Mouse (Mus musculus) E14TG2a.4 (cell line): ENCODE data around the gene Egf.
A peak's percentile ranks its signal among the peaks of the same experiment; 100 is the strongest.
"Not testable (repeated sequence)": the region's sequence is repeated elsewhere in the genome, so short reads cannot be mapped to it uniquely, and the experiment has no call there.

ENCODE experiments used
- CTCF ChIP-seq: conservative IDR thresholded peaks from 2 replicates; pipeline ENCODE4 v1.5.1; 2014; ENCODE audit warnings: low read length
- NANOG ChIP-seq: IDR thresholded peaks from 2 replicates; pipeline ENCODE4 v1.6.1; 2014; ENCODE audit warnings: borderline replicate concordance, low read length, mixed read lengths
- POU5F1 ChIP-seq: IDR thresholded peaks from 2 replicates; pipeline ENCODE4 v1.6.1; 2014; ENCODE audit warnings: low read length, borderline replicate concordance

DNA sequence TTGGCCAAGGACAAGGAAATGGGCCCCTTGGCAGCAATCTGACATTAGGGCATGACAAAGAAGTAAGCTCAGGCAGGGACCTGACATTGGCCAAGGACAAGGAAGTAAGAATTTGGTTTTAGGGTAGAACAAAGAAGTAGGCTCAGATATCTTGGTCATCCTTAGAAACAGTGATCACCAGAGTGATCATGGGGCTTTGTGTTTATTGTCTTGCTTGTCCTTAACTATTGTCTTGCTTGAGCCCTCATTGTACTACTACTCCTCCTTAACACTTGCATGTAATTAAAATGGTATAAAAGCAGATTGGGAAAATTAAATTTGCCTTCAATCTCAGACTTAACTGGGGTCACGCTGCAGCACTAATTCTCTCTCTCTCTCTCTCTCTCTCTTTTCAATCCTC, 2.5 kb upstream of the Egf start:
- not testable (repeated sequence) for TF ChIP-seq CTCF, POU5F1
- TF ChIP-seq NANOG = peak; percentile 63; the same call in 1 of the 2 replicates
